ENCODE assay signal across 8 mouse cellular contexts in genomic region chr9:107709697-107710483, GRCm38 (mm10). TPM values are rescaled to one million over a fixed set of nuclear protein-coding genes. Genes with fewer than 3 reads are reported as not detected.
DNase-seq lines count a peak whose midpoint lies in the region; ATAC-seq and TF ChIP-seq lines count a peak whose summit lies in the region.

Sema3f (minus strand) TSS chr9:107710475.

- TF ChIP-seq CTCF in bone marrow, adult 2 months (IDR thresholded peaks at IDR 0.05; ENCODE audit: control insufficient read depth, insufficient read depth, low read length): peak; percentile 17; the same call in 1 of the 2 replicates

- H3K9me3 ChIP-seq in embryonic facial prominence, embryonic 15.5 days (replicated peaks): no peaks in the 10 kb centered on the region
- no peaks in the 10 kb centered on the region for H3K9me3 ChIP-seq in heart, embryonic 10.5 days
- no peaks in the 10 kb centered on the region for H3K9me3 ChIP-seq in kidney, embryonic 14.5 days (ENCODE audit: control insufficient read depth, low read length)
- no peaks in the 10 kb centered on the region for H3K9me3 ChIP-seq in liver, embryonic 11.5 days (ENCODE audit: control insufficient read depth, low read length)
- H3K9me3 ChIP-seq in stomach, embryonic 14.5 days (ENCODE audit: control insufficient read depth, low read depth, low read length): no peaks in the 10 kb centered on the region

- no peaks in the 10 kb centered on the region for H3K27me3 ChIP-seq in embryonic facial prominence, embryonic 15.5 days
- H3K27me3 ChIP-seq in heart, embryonic 10.5 days (ENCODE audit: insufficient read depth, poor library complexity, severe bottlenecking): peaks cover 70% of the 10 kb centered on the region
- no peaks in the 10 kb centered on the region for H3K27me3 ChIP-seq in kidney, embryonic 14.5 days (ENCODE audit: control insufficient read depth, insufficient read depth, low read length)
- peaks cover 70% of the 10 kb centered on the region for H3K27me3 ChIP-seq in liver, embryonic 11.5 days (replicated peaks; ENCODE audit: control insufficient read depth, insufficient read depth, low read length)
- no peaks in the 10 kb centered on the region for H3K27me3 ChIP-seq in stomach, embryonic 14.5 days (ENCODE audit: control insufficient read depth, insufficient read depth, low read length)

- no peak within 1 kb of the TSS; the same call in 1 of the 2 replicates for H3K27ac ChIP-seq in bone marrow, adult 2 months (ENCODE audit: control insufficient read depth, insufficient read depth, low read depth, low read length, poor library complexity)
- peak within 1 kb of the TSS; percentile 92 for H3K27ac ChIP-seq in embryonic facial prominence, embryonic 15.5 days (replicated peaks)
- peak within 1 kb of the TSS; percentile 89 for H3K27ac ChIP-seq in heart, embryonic 10.5 days
- peak within 1 kb of the TSS; percentile 77 for H3K27ac ChIP-seq in kidney, embryonic 14.5 days (ENCODE audit: low read depth, low read length)
- H3K27ac ChIP-seq in liver, embryonic 11.5 days (ENCODE audit: low read depth, low read length): peak within 1 kb of the TSS; percentile 43
- H3K27ac ChIP-seq in stomach, embryonic 14.5 days (ENCODE audit: low read length): peak within 1 kb of the TSS; percentile 92

- H3K36me3 ChIP-seq in embryonic facial prominence, embryonic 15.5 days: peaks cover 9% of the 10 kb centered on the region
- H3K36me3 ChIP-seq in heart, embryonic 10.5 days: peaks cover 5% of the 10 kb centered on the region; the same call in 1 of the 2 replicates
- H3K36me3 ChIP-seq in kidney, embryonic 14.5 days (ENCODE audit: control insufficient read depth, insufficient read depth, low read length): peaks cover 9% of the 10 kb centered on the region
- H3K36me3 ChIP-seq in liver, embryonic 11.5 days (ENCODE audit: control insufficient read depth, insufficient read depth, low read length): no peaks in the 10 kb centered on the region
- H3K36me3 ChIP-seq in stomach, embryonic 14.5 days (ENCODE audit: control insufficient read depth, insufficient read depth, low read length): peaks cover 5% of the 10 kb centered on the region; the same call in 1 of the 2 replicates

- peak within 1 kb of the TSS; percentile 85 for H3K9ac ChIP-seq in embryonic facial prominence, embryonic 15.5 days
- H3K9ac ChIP-seq in kidney, embryonic 14.5 days (ENCODE audit: low read depth, low read length): peak within 1 kb of the TSS; percentile 88
- H3K9ac ChIP-seq in liver, embryonic 11.5 days (ENCODE audit: low read depth, low read length): peak within 1 kb of the TSS; percentile 68
- peak within 1 kb of the TSS; percentile 81 for H3K9ac ChIP-seq in stomach, embryonic 14.5 days (replicated peaks; ENCODE audit: low read depth, low read length)

- no peaks in the 10 kb centered on the region; the same call in 1 of the 2 replicates for H3K4me1 ChIP-seq in bone marrow, adult 2 months (ENCODE audit: control insufficient read depth, insufficient read depth, low read length)
- peaks cover 77% of the 10 kb centered on the region for H3K4me1 ChIP-seq in embryonic facial prominence, embryonic 15.5 days
- peaks cover 73% of the 10 kb centered on the region for H3K4me1 ChIP-seq in heart, embryonic 10.5 days
- H3K4me1 ChIP-seq in kidney, embryonic 14.5 days (ENCODE audit: control insufficient read depth, insufficient read depth, low read length): peaks cover 47% of the 10 kb centered on the region
- H3K4me1 ChIP-seq in liver, embryonic 11.5 days (replicated peaks; ENCODE audit: control insufficient read depth, insufficient read depth, low read length): peaks cover 51% of the 10 kb centered on the region
- H3K4me1 ChIP-seq in stomach, embryonic 14.5 days (ENCODE audit: control insufficient read depth, insufficient read depth, low read length): peaks cover 46% of the 10 kb centered on the region

- peak within 1 kb of the TSS; percentile 95 for H3K4me2 ChIP-seq in embryonic facial prominence, embryonic 15.5 days (replicated peaks)
- peak within 1 kb of the TSS; percentile 77 for H3K4me2 ChIP-seq in kidney, embryonic 14.5 days (replicated peaks; ENCODE audit: low read depth, low read length)
- H3K4me2 ChIP-seq in liver, embryonic 11.5 days: peak within 1 kb of the TSS; percentile 98
- H3K4me2 ChIP-seq in stomach, embryonic 14.5 days (replicated peaks; ENCODE audit: low read depth, low read length): peak within 1 kb of the TSS; percentile 74

- peak; percentile 31; the same call in 1 of the 2 replicates for TF ChIP-seq POLR2A in bone marrow, adult 2 months (IDR thresholded peaks at IDR 0.05; ENCODE audit: borderline replicate concordance, control insufficient read depth, low read depth, low read length)

- H3K4me3 ChIP-seq in bone marrow, adult 2 months (replicated peaks; ENCODE audit: control insufficient read depth, low read depth, low read length): peak within 1 kb of the TSS; percentile 39
- H3K4me3 ChIP-seq in embryonic facial prominence, embryonic 15.5 days (replicated peaks): peak within 1 kb of the TSS; percentile 78
- peak within 1 kb of the TSS; percentile 76 for H3K4me3 ChIP-seq in heart, embryonic 10.5 days
- H3K4me3 ChIP-seq in kidney, embryonic 14.5 days (ENCODE audit: low read length): peak within 1 kb of the TSS; percentile 78
- peak within 1 kb of the TSS; percentile 66 for H3K4me3 ChIP-seq in liver, embryonic 11.5 days (ENCODE audit: low read depth, low read length)
- H3K4me3 ChIP-seq in stomach, embryonic 14.5 days (ENCODE audit: low read depth, low read length): peak within 1 kb of the TSS; percentile 84

- peak; percentile 83 for ATAC-seq in embryonic facial prominence, embryonic 15.5 days (ENCODE audit: insufficient number of reproducible peaks, low FRiP score, low TSS enrichment, low read depth)
- ATAC-seq in kidney, embryonic 14.5 days (ENCODE audit: low FRiP score, low TSS enrichment): peak; percentile 82
- ATAC-seq in liver, embryonic 11.5 days (replicated peaks; ENCODE audit: low FRiP score): peak; percentile 84
- peak; percentile 78 for ATAC-seq in stomach, embryonic 14.5 days (ENCODE audit: insufficient number of reproducible peaks, insufficient read depth, low FRiP score, low read depth)

- WGBS in bone marrow, adult 2 months: 3% methylated on average over 83 of the region's 86 CpGs
- WGBS in embryonic facial prominence, embryonic 15.5 days: 1% methylated on average over 86 of the region's 86 CpGs
- 2% methylated on average over 84 of the region's 86 CpGs for WGBS in heart, embryonic 10.5 days
- under 1% methylated on average over 64 of the region's 86 CpGs for WGBS in kidney, embryonic 14.5 days
- WGBS in liver, embryonic 11.5 days: 1% methylated on average over 85 of the region's 86 CpGs
- 2% methylated on average over 72 of the region's 86 CpGs for WGBS in stomach, embryonic 14.5 days

- peak; percentile 86 for DNase-seq in CD4-positive helper T cell, adult 2 months (ENCODE audit: low read depth, low spot score)
- DNase-seq in heart, embryonic 10.5 days (ENCODE audit: low spot score): peak; percentile 91
- DNase-seq in liver, embryonic 11.5 days (ENCODE audit: low spot score): peak; percentile 79
- peak; percentile 83 for DNase-seq in naive thymus-derived CD4-positive, alpha-beta T cell, adult 2 months (ENCODE audit: low read depth)

RNA-seq across cellular contexts. Expression of gene Sema3f, which starts in this region (rescaled TPM):
- polyA plus RNA-seq in bone marrow, adult 2 months (2011; ENCODE audit: insufficient read depth, insufficient read length, low replicate concordance, missing spikeins): 3.6 and 5.0 TPM in 2 replicates
- polyA plus RNA-seq in embryonic facial prominence, embryonic 15.5 days (2015; fragmentation: Nextera tagmentation; extraction: Ambion mirVana): 40.6 and 44.6 TPM in 2 replicates
- polyA plus RNA-seq in heart, embryonic 10.5 days (2016; fragmentation: Nextera tagmentation; extraction: Ambion mirVana): 4.7 and 13.2 TPM in 2 replicates
- polyA plus RNA-seq in kidney, embryonic 14.5 days (2014; fragmentation: Nextera tagmentation; extraction: Ambion mirVana): 32.4 and 38.4 TPM in 2 replicates
- polyA plus RNA-seq in liver, embryonic 11.5 days (2014; fragmentation: Nextera tagmentation; extraction: Ambion mirVana): 5.9 and 6.2 TPM in 2 replicates
- polyA plus RNA-seq in stomach, embryonic 14.5 days (2014; fragmentation: Nextera tagmentation; extraction: Ambion mirVana): 30.2 and 33.2 TPM in 2 replicates
